Mouse (Mus musculus): Measurements from ENCODE around the gene Alx3. TPM values are rescaled to one million over a fixed set of nuclear protein-coding genes. Genes with fewer than 3 reads are reported as not detected.

The Alx3 gene
- polyA plus RNA-seq, 1 experiment: not detected

- H3ac ChIP-seq (ENCODE audit: control insufficient read depth, insufficient read length, low read depth): no peak overlapping the region
- peaks cover 4% of the 10 kb centered on the region for H3K36me3 ChIP-seq (ENCODE audit: control insufficient read depth, insufficient read depth)
- H3K79me3 ChIP-seq (ENCODE audit: low read depth): no peaks in the 10 kb centered on the region
- no peaks in the 10 kb centered on the region for H3K27me3 ChIP-seq (ENCODE audit: control insufficient read depth, insufficient read depth, insufficient read length)
- H3K4me3 ChIP-seq (ENCODE audit: insufficient read depth, poor library complexity, severe bottlenecking): no peak overlapping the region
- TF ChIP-seq MYOG (IDR thresholded peaks at IDR 0.05; ENCODE audit: control insufficient read depth, extremely low read depth, insufficient read length) (no peak), FOSL1 (IDR thresholded peaks at IDR 0.05; ENCODE audit: insufficient read depth, low read length, poor library complexity, severe bottlenecking) (no peak), USF1 (IDR thresholded peaks at IDR 0.05; ENCODE audit: low read depth) (no peak), MYOD1 (IDR thresholded peaks at IDR 0.05; ENCODE audit: control insufficient read depth, insufficient read length, low read depth) (no peak), CEBPB (IDR thresholded peaks at IDR 0.05; ENCODE audit: low read depth) (no peak), MAX (IDR thresholded peaks at IDR 0.05) (no peak), CTCF (IDR thresholded peaks at IDR 0.05; ENCODE audit: control insufficient read depth, insufficient read depth, insufficient read length) (no peak)
- no peaks in the 10 kb centered on the region for H3K79me2 ChIP-seq (ENCODE audit: control insufficient read depth, insufficient read depth)
Measured at GRCm38 (mm10) chr3:107652968-107653367, 58.1 kb downstream of the Alx3 start.

GRCm38 (mm10) chr3:107654861-107655260 is 60.0 kb downstream of the Alx3 start:
- H3K36me3 ChIP-seq (ENCODE audit: control insufficient read depth, insufficient read depth): peaks cover 23% of the 10 kb centered on the region

More at GRCm38 (mm10) chr3:107654861-107655260, 60.0 kb downstream of the Alx3 start:
- no peaks in the 10 kb centered on the region for H3K79me2 ChIP-seq (ENCODE audit: control insufficient read depth, insufficient read depth)
- H3K79me3 ChIP-seq (ENCODE audit: low read depth): no peaks in the 10 kb centered on the region
- H3K4me3 ChIP-seq (ENCODE audit: insufficient read depth, poor library complexity, severe bottlenecking): no peak overlapping the region
- H3ac ChIP-seq (ENCODE audit: control insufficient read depth, insufficient read length, low read depth): no peak overlapping the region
- no peaks in the 10 kb centered on the region for H3K27me3 ChIP-seq (ENCODE audit: control insufficient read depth, insufficient read depth, insufficient read length)
- TF ChIP-seq MYOG (IDR thresholded peaks at IDR 0.05; ENCODE audit: control insufficient read depth, extremely low read depth, insufficient read length) (no peak), MAX (IDR thresholded peaks at IDR 0.05) (no peak), CTCF (IDR thresholded peaks at IDR 0.05; ENCODE audit: control insufficient read depth, insufficient read depth, insufficient read length) (no peak), FOSL1 (IDR thresholded peaks at IDR 0.05; ENCODE audit: insufficient read depth, low read length, poor library complexity, severe bottlenecking) (no peak), USF1 (IDR thresholded peaks at IDR 0.05; ENCODE audit: low read depth) (no peak), MYOD1 (IDR thresholded peaks at IDR 0.05; ENCODE audit: control insufficient read depth, insufficient read length, low read depth) (no peak), CEBPB (IDR thresholded peaks at IDR 0.05; ENCODE audit: low read depth) (no peak)

Other genes with a start within 250 kb of the Alx3 start
- not detected for gene Kcnc4, start 135.5 kb upstream of the Alx3 start, polyA plus RNA-seq (2012; fragmentation: generic; extraction: Trizol)
- 3.2 TPM for gene Slc6a17, start 77.0 kb upstream of the Alx3 start, polyA plus RNA-seq (2012; fragmentation: generic; extraction: Trizol)
- gene Ubl4b, start 40.0 kb upstream of the Alx3 start, polyA plus RNA-seq (2012; fragmentation: generic; extraction: Trizol): not detected
- not detected for gene Gm10961, start 36.3 kb downstream of the Alx3 start, polyA plus RNA-seq (2012; fragmentation: generic; extraction: Trizol)
- gene Strip1, start 36.7 kb downstream of the Alx3 start, polyA plus RNA-seq (2012; fragmentation: generic; extraction: Trizol): 35.2 TPM
- 72.1 TPM for gene Ahcyl1, start 101.5 kb downstream of the Alx3 start, polyA plus RNA-seq (2012; fragmentation: generic; extraction: Trizol)
- gene Csf1, start 165.4 kb downstream of the Alx3 start, polyA plus RNA-seq (2012; fragmentation: generic; extraction: Trizol): 169 TPM